Mouse (Mus musculus) retina, postnatal 7 days (tissue): Measurements from ENCODE around the gene Necab3.

Experiments
- DNase-seq: peaks from one replicate; pipeline ENCODE4 v3.0.0-alpha.2; 2012; ENCODE audit warnings: low read depth, low spot score

Necab3 gene

GRCm38 (mm10) chr2:154558264-154559039, at the start of gene Necab3:
Gene Necab3 (minus strand): TSS chr2:154558890.
- DNase-seq, result no peak

- no peak for DNase-seq
These were observed 48.3 kb upstream of the Necab3 start for GRCm38 (mm10) chr2:154606965-154607364.

GRCm38 (mm10) chr2:154604156-154604555, 45.5 kb upstream of the Necab3 start:
- DNase-seq, result no peak

GRCm38 (mm10) chr2:154603638-154604153, 45.0 kb upstream of the Necab3 start, which contains the start of gene Pxmp4:
Gene Pxmp4 (minus strand): TSS chr2:154603708.
- DNase-seq, result peak; percentile 95

GRCm38 (mm10) chr2:154603007-154603637, 44.4 kb upstream of the Necab3 start:
- DNase-seq, result no peak

GRCm38 (mm10) chr2:154601324-154601723, 42.6 kb upstream of the Necab3 start:
- no peak for DNase-seq

- DNase-seq, result no peak
These were observed 41.9 kb upstream of the Necab3 start for GRCm38 (mm10) chr2:154600586-154600985.

GRCm38 (mm10) chr2:154597399-154597798, 38.7 kb upstream of the Necab3 start:
- DNase-seq, result no peak

- no peak for DNase-seq
These were observed 37.1 kb upstream of the Necab3 start for GRCm38 (mm10) chr2:154595775-154596174.

GRCm38 (mm10) chr2:154593025-154593424, 34.3 kb upstream of the Necab3 start:
- peak; percentile 48 for DNase-seq

- DNase-seq, result no peak
These were observed 32.5 kb upstream of the Necab3 start for GRCm38 (mm10) chr2:154591239-154591638.

GRCm38 (mm10) chr2:154589051-154589450, 30.4 kb upstream of the Necab3 start:
- no peak for DNase-seq

- DNase-seq, result no peak
These were observed 27.7 kb upstream of the Necab3 start for GRCm38 (mm10) chr2:154586405-154586804.

- DNase-seq, result no peak
These were observed 26.4 kb upstream of the Necab3 start for GRCm38 (mm10) chr2:154584931-154585601.

- no peak for DNase-seq
These were observed 25.5 kb upstream of the Necab3 start for GRCm38 (mm10) chr2:154583906-154584872.

- DNase-seq, result no peak
These were observed 22.7 kb upstream of the Necab3 start for GRCm38 (mm10) chr2:154581421-154581820.

- DNase-seq, result no peak
These were observed 21.9 kb upstream of the Necab3 start for GRCm38 (mm10) chr2:154580586-154580985.

GRCm38 (mm10) chr2:154577744-154578067, 19.0 kb upstream of the Necab3 start:
- no peak for DNase-seq

- no peak for DNase-seq
These were observed 18.4 kb upstream of the Necab3 start for GRCm38 (mm10) chr2:154576876-154577743.

GRCm38 (mm10) chr2:154574271-154574670, 15.6 kb upstream of the Necab3 start:
- no peak for DNase-seq
